Mouse (Mus musculus) cerebellum, postnatal 14 days (tissue): ENCODE measurements around the gene Lpin2.
A peak's percentile ranks its signal among the peaks of the same experiment; 100 is the strongest.

Experiments
- DNase-seq, 2 experiments: peaks; one replicate each; pipeline ENCODE4 v3.0.0; 2021; ENCODE audit warnings: mixed read lengths in 2 of 2

The Lpin2 gene

GRCm38 (mm10) chr17:71234041-71234594 lies 51.8 kb downstream of the Lpin2 start:
- DNase-seq = no peak

GRCm38 (mm10) chr17:71235229-71235958 lies 53.0 kb downstream of the Lpin2 start:
- no peak for DNase-seq

DNA sequence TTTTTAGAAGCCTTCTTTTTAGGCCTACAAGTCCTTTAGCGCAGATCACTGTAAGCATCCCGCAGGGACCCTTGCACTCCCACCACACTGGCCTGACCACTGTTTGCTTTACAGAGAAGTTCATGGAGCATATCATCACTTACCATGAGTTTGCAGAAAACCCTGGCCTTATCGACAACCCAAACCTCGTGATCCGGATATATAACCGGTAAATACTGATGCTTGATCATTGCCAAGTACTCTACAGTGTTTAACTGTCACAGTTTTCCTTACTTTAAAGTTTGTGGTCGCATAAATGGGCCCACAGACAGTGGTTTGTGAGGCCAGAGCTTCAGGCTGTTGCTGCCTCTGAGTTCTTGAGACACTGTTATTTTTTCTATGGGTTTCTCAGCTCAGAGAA lies 56.1 kb downstream of the Lpin2 start:
- no peak for DNase-seq

GRCm38 (mm10) chr17:71240811-71241210 lies 58.5 kb downstream of the Lpin2 start:
- no peak for DNase-seq

DNA sequence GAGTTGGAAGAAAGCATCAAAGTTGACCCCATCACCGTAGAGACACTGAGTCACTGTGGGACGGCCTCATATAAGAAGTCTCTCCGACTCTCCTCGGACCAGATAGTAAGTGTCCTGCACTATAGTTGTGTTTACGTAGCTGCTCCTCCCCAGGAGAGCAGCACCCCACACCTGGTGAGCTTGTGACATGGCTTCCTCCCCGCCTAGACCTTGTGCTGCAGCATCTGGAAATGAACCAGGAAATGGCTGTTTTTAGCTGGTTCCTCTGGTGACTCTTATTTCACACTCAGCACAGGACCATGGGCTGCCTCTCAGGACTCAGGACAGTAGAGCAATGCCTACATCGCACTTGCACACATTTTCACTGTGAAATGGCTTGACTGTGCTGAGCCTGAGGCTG lies 60.3 kb downstream of the Lpin2 start:
- DNase-seq = no peak

DNA sequence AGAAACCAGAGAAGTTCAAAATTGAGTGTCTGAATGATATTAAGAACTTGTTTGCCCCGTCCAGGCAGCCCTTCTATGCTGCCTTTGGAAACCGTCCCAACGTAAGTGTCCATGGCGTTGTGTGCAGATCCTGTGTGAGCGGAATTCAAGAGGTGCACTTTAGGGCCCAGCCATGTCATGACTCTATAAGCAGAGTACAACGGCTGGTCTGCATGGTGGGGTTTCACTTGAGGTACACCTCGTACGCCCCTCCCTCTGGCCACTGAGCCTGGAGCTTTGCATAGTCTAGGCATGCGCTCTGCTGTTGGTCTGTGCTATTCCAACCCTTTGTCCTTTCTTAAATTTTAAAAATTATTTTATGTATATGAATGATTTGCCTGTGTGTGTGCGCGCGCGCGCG lies 62.8 kb downstream of the Lpin2 start:
- DNase-seq = no peak

DNA sequence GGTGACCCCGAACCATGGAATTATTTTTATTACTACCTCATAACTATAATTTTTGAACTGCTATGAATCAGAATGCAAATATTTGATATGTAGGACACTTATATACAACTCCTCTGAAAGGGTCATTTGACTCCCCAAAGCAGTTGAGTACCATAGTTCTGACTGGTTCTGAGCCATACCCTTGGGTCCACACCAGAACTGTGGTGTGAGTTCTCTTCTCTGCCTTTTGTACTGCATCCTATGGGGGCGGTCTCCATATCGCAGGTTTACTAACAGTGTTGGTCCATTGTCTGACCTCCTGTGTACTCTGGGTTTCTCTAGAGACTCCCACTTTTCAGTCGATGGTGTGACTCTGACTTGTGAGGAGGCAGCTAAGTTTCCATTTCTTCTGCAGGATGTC lies 63.7 kb downstream of the Lpin2 start:
- no peak for DNase-seq

GRCm38 (mm10) chr17:71248963-71249362 lies 66.6 kb downstream of the Lpin2 start:
- no peak for DNase-seq

DNA sequence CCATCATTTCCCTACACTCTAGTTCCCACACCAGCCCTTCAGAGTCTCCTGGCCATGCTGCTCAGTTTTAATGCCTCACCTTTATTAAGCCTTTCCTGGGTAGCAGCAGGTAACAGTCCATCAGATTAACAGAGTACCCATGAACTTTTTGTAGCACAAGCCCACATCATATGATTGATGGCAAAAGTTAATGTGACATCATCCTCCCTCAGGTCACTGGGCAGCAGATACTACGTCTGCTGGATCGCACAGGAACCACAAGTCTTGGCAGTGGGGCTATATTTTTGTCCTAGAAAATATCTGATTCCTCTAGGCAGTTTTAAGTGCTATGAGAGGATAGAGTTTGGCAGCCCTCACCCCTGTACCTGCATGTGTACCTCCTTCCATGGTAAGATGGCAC lies 67.7 kb downstream of the Lpin2 start:
- no peak for DNase-seq

- no peak for DNase-seq
These were observed 68.7 kb downstream of the Lpin2 start for GRCm38 (mm10) chr17:71250819-71251600.

DNA sequence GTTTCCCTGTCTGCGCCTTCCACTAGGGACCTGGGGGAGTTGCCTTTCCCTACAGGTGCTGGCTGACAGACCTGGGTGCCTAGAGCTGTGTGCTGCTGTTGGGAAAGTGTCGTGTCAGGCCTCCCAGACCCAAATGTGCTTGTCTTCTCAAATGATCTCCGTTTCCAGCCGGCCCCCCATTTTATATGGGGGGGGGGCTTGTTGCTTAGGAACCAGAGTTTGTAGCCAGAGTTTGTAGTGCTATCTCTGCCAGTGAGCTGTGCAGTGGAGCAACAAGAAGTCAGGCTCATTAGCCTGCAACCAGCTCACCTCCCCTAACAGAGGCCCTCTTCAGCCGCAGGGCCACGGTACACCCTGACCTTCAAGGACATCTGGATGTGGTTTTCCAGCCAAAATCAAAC lies 69.2 kb downstream of the Lpin2 start:
- no peak for DNase-seq

GRCm38 (mm10) chr17:71252101-71252500 lies 69.7 kb downstream of the Lpin2 start:
- no peak for DNase-seq

DNA sequence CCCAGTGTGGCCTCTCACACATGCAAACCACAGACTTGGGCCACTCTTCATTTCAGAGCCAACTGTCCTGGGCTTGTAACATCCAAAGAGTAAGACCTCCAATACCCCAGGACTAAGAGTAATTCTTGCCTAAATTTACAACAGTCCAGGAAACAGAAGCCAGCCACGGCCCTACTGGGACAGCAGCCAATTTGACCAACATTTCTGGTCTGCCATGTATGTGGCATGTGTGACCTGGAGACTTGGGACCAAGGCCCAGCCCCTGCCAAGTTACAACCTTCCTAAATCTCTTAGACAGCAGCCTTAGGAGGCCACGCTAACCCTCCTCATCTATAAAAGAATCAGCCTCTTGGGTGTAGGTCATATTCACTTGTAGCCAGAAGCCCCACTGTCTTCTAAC lies 71.0 kb downstream of the Lpin2 start:
- DNase-seq = no peak

DNA sequence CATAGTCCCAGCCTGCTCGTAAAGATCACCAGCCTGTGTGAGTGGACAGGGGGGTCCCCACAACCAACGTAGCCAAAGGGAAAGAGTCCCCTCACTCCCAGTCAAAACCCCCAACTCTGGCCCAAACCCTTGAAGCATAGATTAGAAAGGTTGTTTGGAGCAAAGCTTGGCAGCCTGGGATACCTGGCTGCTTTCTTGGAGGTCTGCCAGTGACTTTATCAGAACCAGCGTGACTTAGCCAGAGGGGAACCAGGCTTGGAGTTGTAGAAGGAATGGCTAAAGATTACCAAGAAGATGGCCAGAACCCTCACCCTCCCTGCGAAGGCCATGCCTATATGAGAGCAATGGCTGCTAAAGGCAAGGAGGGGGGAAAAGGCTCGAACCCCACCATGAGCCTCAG lies 71.7 kb downstream of the Lpin2 start:
- peak; percentile 25 to 42 for DNase-seq

GRCm38 (mm10) chr17:71254736-71255135 lies 72.4 kb downstream of the Lpin2 start:
- peak; percentile 20 to 56 for DNase-seq

GRCm38 (mm10) chr17:71256068-71256615 lies 73.8 kb downstream of the Lpin2 start:
- DNase-seq = no peak

- peak; percentile 21 to 50 for DNase-seq
These were observed 74.6 kb downstream of the Lpin2 start for GRCm38 (mm10) chr17:71256806-71257536.

- no peak for DNase-seq
These were observed 77.4 kb downstream of the Lpin2 start for GRCm38 (mm10) chr17:71259727-71260126.

- DNase-seq = no peak
These were observed 78.3 kb downstream of the Lpin2 start for GRCm38 (mm10) chr17:71260658-71261057.

GRCm38 (mm10) chr17:71263136-71263535 lies 80.8 kb downstream of the Lpin2 start:
- no peak for DNase-seq

DNA sequence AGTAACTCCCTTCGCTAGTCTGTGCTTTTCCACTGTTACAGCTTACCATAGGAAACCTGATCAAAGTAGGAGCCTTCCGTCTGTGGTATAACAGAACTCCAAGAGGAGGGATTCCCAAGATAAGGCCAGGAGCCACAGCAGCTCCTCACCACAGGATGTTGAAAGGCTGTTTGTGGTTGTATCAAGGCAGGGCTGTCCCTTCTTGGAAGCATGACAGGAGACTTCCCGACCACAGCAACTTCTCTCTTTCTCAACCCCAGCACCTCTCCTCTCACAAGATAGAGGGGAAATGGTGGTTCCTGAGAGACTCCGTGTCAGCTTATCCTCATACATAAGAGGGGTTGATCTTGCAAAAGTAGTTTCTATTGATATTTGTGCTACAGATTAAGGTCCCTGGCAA lies 82.4 kb downstream of the Lpin2 start:
- no peak for DNase-seq

GRCm38 (mm10) chr17:71265336-71266051 lies 83.1 kb downstream of the Lpin2 start:
- no peak for DNase-seq
